Mouse (Mus musculus) embryonic fibroblast, embryonic 13.5 days (primary cell): Measurements from ENCODE around the gene Gm20431. TPM values are rescaled to one million over a fixed set of nuclear protein-coding genes. Genes with fewer than 3 reads are reported as not detected.
"Not testable (repeated sequence)": the region's sequence is repeated elsewhere in the genome, so short reads cannot be mapped to it uniquely, and the experiment has no call there.

Source experiments
- H3K27ac ChIP-seq: 2 replicates; pipeline ENCODE4 v1.5.1; 2012; ENCODE audit warnings: low read length, control low read depth, inconsistent platforms; ENCODE audit not compliant: insufficient read depth
- H3K4me1 ChIP-seq: 2 replicates; pipeline ENCODE4 v1.6.1; 2011; ENCODE audit warnings: low read length; ENCODE audit not compliant: control insufficient read depth, insufficient read depth
- H3K4me3 ChIP-seq: 2 replicates; pipeline ENCODE4 v1.5.1; 2011; ENCODE audit warnings: mild to moderate bottlenecking, control low read depth, low read length; ENCODE audit not compliant: insufficient read depth
- CTCF ChIP-seq: IDR thresholded peaks from 2 replicates; pipeline ENCODE4 v1.5.1; 2011; ENCODE audit warnings: mild to moderate bottlenecking, control low read depth, low read length, moderate library complexity, borderline replicate concordance; ENCODE audit not compliant: insufficient read depth
- POLR2A ChIP-seq: IDR thresholded peaks from 2 replicates; pipeline ENCODE4 v1.6.1; 2011; ENCODE audit warnings: low read depth, mild to moderate bottlenecking, control low read depth, low read length, moderate library complexity
- polyA plus RNA-seq: library from polyadenylated mRNA; stranded (reverse); fragments of >200 nt; gene quantifications from 2 replicates; pipeline ENCODE4 v1.2.4, GENCODE M21; 2011; ENCODE audit warnings: low read depth; ENCODE audit not compliant: missing spikeins, insufficient read length

The Gm20431 gene
- polyA plus RNA-seq, 1 experiment: 17.3 TPM

- TF ChIP-seq CTCF (no peak), POLR2A (no peak)
- H3K27ac ChIP-seq: no peak overlapping the region
These were observed 9.7 kb downstream of the Gm20431 start for GRCm38 (mm10) chr2:167651622-167652021.

GRCm38 (mm10) chr2:167649290-167650032, 11.8 kb downstream of the Gm20431 start:
- no peak overlapping the region for H3K27ac ChIP-seq
- 0 out of 2 replicates have a peak, but pooled peaks cover 6% of the 10 kb centered on the region for H3K4me1 ChIP-seq
- TF ChIP-seq CTCF: no peak
- TF ChIP-seq POLR2A: no peak
- H3K4me3 ChIP-seq: no peak overlapping the region

More at GRCm38 (mm10) chr2:167651622-167652021, 9.7 kb downstream of the Gm20431 start:
- H3K4me3 ChIP-seq: no peak overlapping the region
- H3K4me1 ChIP-seq: 0 out of 2 replicates have a peak, but pooled peaks cover 6% of the 10 kb centered on the region

GRCm38 (mm10) chr2:167646411-167646810, 14.9 kb downstream of the Gm20431 start:
- Histone ChIP-seq H3K4me1 (0 out of 2 replicates have a peak, but pooled peaks cover 6% of the 10 kb centered on the region), H3K4me3 (no peak overlapping the region), H3K27ac (no peak overlapping the region)
- TF ChIP-seq POLR2A (no peak), CTCF (no peak)

DNA sequence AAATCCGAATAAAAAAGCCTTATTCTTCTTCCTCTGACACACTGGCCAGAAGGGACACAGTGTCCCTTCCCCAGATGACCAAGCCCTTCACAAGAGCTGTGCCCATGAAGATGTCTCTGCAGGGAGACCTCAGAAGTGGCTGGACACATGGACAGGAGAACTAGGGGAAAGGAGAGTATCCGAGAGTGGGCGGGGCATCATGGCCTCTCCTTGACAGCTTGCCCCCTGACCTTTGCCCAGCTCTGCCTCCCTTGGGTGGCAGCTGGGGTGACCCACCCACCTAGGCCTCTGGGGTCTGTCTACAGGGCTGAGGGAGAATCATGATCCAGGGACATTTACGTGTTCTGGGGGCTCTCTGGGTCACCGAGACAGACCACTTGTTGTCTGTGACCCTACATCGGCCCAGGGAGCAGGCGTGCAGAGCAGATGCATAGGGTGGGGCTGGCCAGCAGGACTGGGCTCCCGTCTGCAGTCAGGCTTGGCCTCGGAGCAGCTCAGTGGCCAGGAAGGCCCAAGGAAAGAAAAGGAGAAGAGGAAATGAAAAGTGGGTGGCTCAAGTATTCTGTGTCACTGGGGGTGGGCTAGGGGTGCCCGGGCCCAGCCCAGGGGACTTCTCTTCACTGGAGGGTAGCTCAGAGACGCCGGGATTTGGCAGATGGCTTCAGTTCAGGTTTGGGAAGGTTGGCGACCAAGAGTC, 17.8 kb downstream of the Gm20431 start:
- not testable (repeated sequence) for H3K4me3 ChIP-seq, H3K4me1 ChIP-seq, H3K27ac ChIP-seq

DNA sequence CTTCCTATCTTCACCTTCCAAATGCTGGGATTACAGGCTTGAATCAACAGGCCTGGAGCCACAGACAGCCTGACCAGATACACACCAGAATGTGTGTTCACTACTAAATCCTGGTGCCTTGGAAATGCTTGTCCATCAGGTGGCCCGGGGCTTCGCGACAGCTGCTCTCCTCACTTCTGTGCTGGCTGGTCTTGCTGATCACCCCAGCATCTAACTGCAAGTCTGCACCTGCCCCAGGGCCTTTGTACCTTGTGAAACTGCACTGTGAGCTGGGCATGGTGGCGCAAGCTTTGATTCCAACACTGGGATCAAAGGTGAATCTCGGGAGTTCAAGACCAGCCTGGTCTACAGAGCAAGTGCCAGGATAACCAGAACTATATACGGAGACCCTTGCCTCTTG, 19.1 kb downstream of the Gm20431 start:
- TF ChIP-seq POLR2A: no peak
- no peak for TF ChIP-seq CTCF
- H3K27ac ChIP-seq: no peak overlapping the region
- no peak overlapping the region for H3K4me3 ChIP-seq
- no peaks in the 10 kb centered on the region for H3K4me1 ChIP-seq

DNA sequence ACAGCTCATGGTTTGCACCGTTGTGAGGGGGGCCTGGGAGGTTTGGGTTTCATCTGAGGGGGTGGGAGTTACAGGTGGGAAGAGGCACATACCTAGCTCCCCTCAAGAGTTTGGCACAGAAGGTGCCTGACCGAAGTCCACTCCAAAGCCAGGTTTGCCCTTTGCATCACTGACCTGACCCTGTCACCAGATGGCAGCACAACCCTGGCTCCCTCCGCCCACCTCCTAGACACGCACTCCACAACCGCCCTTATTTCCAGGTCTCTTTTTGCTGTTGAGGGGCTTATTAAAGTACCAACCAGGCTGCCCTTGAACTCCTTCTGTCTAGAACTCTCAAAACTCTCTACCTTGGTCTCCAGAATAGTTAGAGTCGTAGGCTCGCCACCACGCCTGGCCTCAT, 20.0 kb downstream of the Gm20431 start:
- TF ChIP-seq POLR2A (no peak), CTCF (peak; percentile 81)
- Histone ChIP-seq H3K27ac (no peak overlapping the region), H3K4me3 (no peak overlapping the region), H3K4me1 (no peaks in the 10 kb centered on the region)

- no peaks in the 10 kb centered on the region for H3K4me1 ChIP-seq
- H3K4me3 ChIP-seq: no peak overlapping the region
- TF ChIP-seq CTCF (peak; percentile 69; the same call in 1 of the 2 replicates), POLR2A (no peak)
- no peak overlapping the region for H3K27ac ChIP-seq
These were observed 21.0 kb downstream of the Gm20431 start for GRCm38 (mm10) chr2:167640279-167640678.

GRCm38 (mm10) chr2:167634865-167635512, 26.3 kb downstream of the Gm20431 start:
- Histone ChIP-seq H3K4me3 (no peak overlapping the region), H3K27ac (peak overlapping the region; percentile 70), H3K4me1 (peaks cover 4% of the 10 kb centered on the region; the same call in 1 of the 2 replicates)
- TF ChIP-seq POLR2A (no peak), CTCF (no peak)

DNA sequence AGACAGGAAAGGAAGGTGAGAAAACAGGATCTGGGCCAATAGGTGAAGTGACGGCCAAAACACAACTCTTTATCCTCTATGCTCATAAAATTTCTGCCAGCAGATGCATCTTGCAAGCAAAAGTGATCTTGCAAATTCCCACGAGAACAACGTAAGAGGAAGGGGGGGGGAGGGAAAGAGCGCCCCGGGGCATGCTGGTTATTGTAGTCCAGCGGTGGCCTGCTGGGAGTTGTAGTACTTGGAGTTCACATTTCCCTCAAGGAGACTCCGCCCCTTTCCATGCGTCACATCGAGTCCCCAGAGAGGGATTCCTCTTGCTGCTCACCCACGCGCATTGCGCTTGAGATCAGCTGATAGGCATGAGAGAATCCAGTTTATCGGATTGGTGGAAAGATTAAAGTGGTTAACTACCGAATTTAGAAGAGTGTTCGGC, 26.9 kb downstream of the Gm20431 start:
- Histone ChIP-seq H3K27ac (peak overlapping the region; percentile 70), H3K4me1 (peaks cover 11% of the 10 kb centered on the region; the same call in 1 of the 2 replicates), H3K4me3 (0 out of 2 replicates have a peak overlapping the region, but pooled peaks have one; percentile 18)
- TF ChIP-seq CTCF: no peak
- peak; percentile 55; the same call in 1 of the 2 replicates for TF ChIP-seq POLR2A

GRCm38 (mm10) chr2:167633537-167633872, 27.8 kb downstream of the Gm20431 start:
- no peak overlapping the region for H3K27ac ChIP-seq

More at GRCm38 (mm10) chr2:167633537-167633872, 27.8 kb downstream of the Gm20431 start:
- Histone ChIP-seq H3K4me1 (peaks cover 14% of the 10 kb centered on the region; the same call in 1 of the 2 replicates), H3K4me3 (no peak overlapping the region)
- TF ChIP-seq CTCF (no peak), POLR2A (no peak; the same call in 1 of the 2 replicates)
